Comparison of ENCODE assay signal across 8 mouse cellular contexts in genomic region chr13:91129071-91129470, GRCm38 (mm10).
A peak's percentile ranks its signal among the peaks of the same experiment; 100 is the strongest.
DNase-seq lines count a peak whose midpoint lies in the region; ATAC-seq and TF ChIP-seq lines count a peak whose summit lies in the region.

No protein-coding gene starts in this region.

- H3K4me2 ChIP-seq in forebrain, postnatal 0 days (ENCODE audit: low read depth) = no peak overlapping the region

- H3K9me3 ChIP-seq in forebrain, postnatal 0 days (ENCODE audit: low read length) = no peaks in the 10 kb centered on the region

- H3K27me3 ChIP-seq in forebrain, postnatal 0 days (ENCODE audit: insufficient read depth, low read length) = no peaks in the 10 kb centered on the region

- no peak for TF ChIP-seq CTCF in forebrain, postnatal 0 days (IDR thresholded peaks at IDR 0.05; ENCODE audit: low read depth)

- no peaks in the 10 kb centered on the region for H3K4me1 ChIP-seq in forebrain, postnatal 0 days (ENCODE audit: insufficient read depth)

- no peak overlapping the region for H3K9ac ChIP-seq in forebrain, postnatal 0 days

- peak; percentile 46 for ATAC-seq in cerebellum, adult (ENCODE audit: insufficient number of reproducible peaks, low FRiP score, low TSS enrichment)
- ATAC-seq in forebrain, postnatal 0 days = peak; percentile 46
- no peak for ATAC-seq in megakaryocyte-erythroid progenitor cell, adult 5-6 weeks (replicated peaks; ENCODE audit: low FRiP score, low TSS enrichment, poor library complexity, severe bottlenecking)

- H3K27ac ChIP-seq in forebrain, postnatal 0 days (ENCODE audit: low read depth, low read length) = peak overlapping the region; percentile 62

- H3K36me3 ChIP-seq in forebrain, postnatal 0 days (ENCODE audit: insufficient read depth) = no peaks in the 10 kb centered on the region

- no peak for DNase-seq in cerebellum, adult 11 months
- peak; percentile 72 for DNase-seq in adrenal gland, postnatal 14 days
- no peak for DNase-seq in forebrain, postnatal 0 days
- DNase-seq in kidney, postnatal 4 days = peak; percentile 13 to 21
- DNase-seq in heart, adult 18-20 months = no peak
- no peak for DNase-seq in B cell, adult 2 months

- WGBS in forebrain, postnatal 0 days = 24% methylated on average over 7 of the region's 7 CpGs

- H3K4me3 ChIP-seq in forebrain, postnatal 0 days (ENCODE audit: low read depth, low read length) = no peak overlapping the region

Comparison
In these comparisons a context has a peak if more than half of its experiments do, and no peak if none do; other contexts are left out.
1. DNase-seq: peak in adrenal gland, postnatal 14 days (single experiment) and kidney, postnatal 4 days (2 of 2); none in cerebellum, adult 11 months (single experiment), forebrain, postnatal 0 days (single experiment), heart, adult 18-20 months (0 of 2) and B cell, adult 2 months (0 of 2).